Mouse (Mus musculus) ES-Bruce4 (cell line): ENCODE measurements at regions not wholly inside any gene's neighbourhood (a gene's known extent, or its start where the extent isn't known, plus 50 kb on each side); places are given as distances from the start of the nearest gene placed in this dataset.

Experiments used
- CTCF ChIP-seq: IDR thresholded peaks from one replicate; pipeline ENCODE4 v1.8.1; 2011; ENCODE audit warnings: low read depth, low read length
- EP300 ChIP-seq: IDR thresholded peaks from 2 replicates; pipeline ENCODE4 v1.6.1; 2011; ENCODE audit warnings: low read depth, low read length; ENCODE audit not compliant: insufficient read depth
- POLR2A ChIP-seq: IDR thresholded peaks from one replicate; pipeline ENCODE4 v1.8.1; 2011; ENCODE audit warnings: low read length; ENCODE audit not compliant: insufficient read depth

- no peak for TF ChIP-seq POLR2A
- TF ChIP-seq EP300, result no peak
- no peak for TF ChIP-seq CTCF
Observed at GRCm38 (mm10) chr3:139985830-139986481, 780.5 kb downstream of the Stpg2 start.
